Mouse (Mus musculus) kidney, adult 2 months (tissue): ENCODE measurements at regions not wholly inside any gene's neighbourhood (a gene's known extent, or its start where the extent isn't known, plus 50 kb on each side); places are given as distances from the start of the nearest gene placed in this dataset.

Experiments used
- CTCF ChIP-seq: fragments of 200-500 bp; conservative IDR thresholded peaks from 2 replicates; pipeline ENCODE4 v1.5.1; 2011; ENCODE audit warnings: low read depth, mild to moderate bottlenecking, control low read depth, low read length, moderate library complexity, mixed read lengths; ENCODE audit not compliant: insufficient read depth, insufficient read length
- POLR2A ChIP-seq: fragments of 200-500 bp; IDR thresholded peaks from one replicate; pipeline ENCODE4 v1.6.1; 2011; ENCODE audit warnings: low read depth, low read length, control low read depth

DNA sequence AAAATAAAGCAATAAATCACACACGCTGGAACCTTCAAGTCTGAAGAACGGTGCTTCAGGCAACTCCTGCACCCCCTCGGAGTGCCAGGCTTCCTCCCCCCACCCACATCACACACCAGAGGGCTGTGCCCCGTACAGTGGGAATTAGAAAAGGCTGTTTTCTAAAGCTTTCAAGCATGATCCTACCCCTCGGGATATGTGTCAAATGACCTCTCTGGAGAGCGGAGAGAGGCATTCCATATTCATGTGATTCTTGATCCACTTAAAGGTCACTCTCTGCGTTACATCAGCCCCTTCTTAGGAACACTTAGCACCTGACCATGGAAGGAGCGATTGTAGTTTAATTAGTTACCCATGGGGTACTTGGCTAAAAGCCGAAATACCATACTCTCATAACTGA lies 119.1 kb upstream of the Slc24a5 start:
- TF ChIP-seq POLR2A: no peak
- no peak for TF ChIP-seq CTCF
